Mouse (Mus musculus): ENCODE results near the gene Serpina3b. TPM values are rescaled to one million over a fixed set of nuclear protein-coding genes. Genes with fewer than 3 reads are reported as not detected.

The Serpina3b gene
- polyA plus RNA-seq, 1 experiment = not detected

- H3K79me3 ChIP-seq (ENCODE audit: low read depth) = no peaks in the 10 kb centered on the region
- TF ChIP-seq MYOG (IDR thresholded peaks at IDR 0.05; ENCODE audit: control insufficient read depth, extremely low read depth, insufficient read length) (no peak), FOSL1 (IDR thresholded peaks at IDR 0.05; ENCODE audit: insufficient read depth, low read length, poor library complexity, severe bottlenecking) (no peak), CTCF (IDR thresholded peaks at IDR 0.05; ENCODE audit: control insufficient read depth, insufficient read depth, insufficient read length) (no peak), MAX (IDR thresholded peaks at IDR 0.05) (no peak), USF1 (IDR thresholded peaks at IDR 0.05; ENCODE audit: low read depth) (no peak), MYOD1 (IDR thresholded peaks at IDR 0.05; ENCODE audit: control insufficient read depth, insufficient read length, low read depth) (no peak), CEBPB (IDR thresholded peaks at IDR 0.05; ENCODE audit: low read depth) (no peak)
- no peaks in the 10 kb centered on the region for H3K27me3 ChIP-seq (ENCODE audit: control insufficient read depth, insufficient read depth, insufficient read length)
- H3ac ChIP-seq (ENCODE audit: control insufficient read depth, insufficient read length, low read depth) = no peak overlapping the region
- no peaks in the 10 kb centered on the region for H3K79me2 ChIP-seq (ENCODE audit: control insufficient read depth, insufficient read depth)
- no peak overlapping the region for H3K4me3 ChIP-seq (ENCODE audit: insufficient read depth, poor library complexity, severe bottlenecking)
- no peaks in the 10 kb centered on the region for H3K36me3 ChIP-seq (ENCODE audit: control insufficient read depth, insufficient read depth)
These were observed 3.2 kb downstream of the Serpina3b start for GRCm38 (mm10) chr12:104131041-104131440.

- Histone ChIP-seq H3K4me3 (ENCODE audit: insufficient read depth, poor library complexity, severe bottlenecking) (no peak overlapping the region), H3K79me2 (ENCODE audit: control insufficient read depth, insufficient read depth) (no peaks in the 10 kb centered on the region), H3K27me3 (ENCODE audit: control insufficient read depth, insufficient read depth, insufficient read length) (no peaks in the 10 kb centered on the region), H3ac (ENCODE audit: control insufficient read depth, insufficient read length, low read depth) (no peak overlapping the region), H3K79me3 (ENCODE audit: low read depth) (no peaks in the 10 kb centered on the region), H3K36me3 (ENCODE audit: control insufficient read depth, insufficient read depth) (no peaks in the 10 kb centered on the region)
- no peak for TF ChIP-seq FOSL1 (IDR thresholded peaks at IDR 0.05; ENCODE audit: insufficient read depth, low read length, poor library complexity, severe bottlenecking)
- TF ChIP-seq CEBPB (IDR thresholded peaks at IDR 0.05; ENCODE audit: low read depth) = no peak
- TF ChIP-seq MYOG (IDR thresholded peaks at IDR 0.05; ENCODE audit: control insufficient read depth, extremely low read depth, insufficient read length) = no peak
- no peak for TF ChIP-seq MYOD1 (IDR thresholded peaks at IDR 0.05; ENCODE audit: control insufficient read depth, insufficient read length, low read depth)
- TF ChIP-seq MAX (IDR thresholded peaks at IDR 0.05) = no peak
- no peak for TF ChIP-seq CTCF (IDR thresholded peaks at IDR 0.05; ENCODE audit: control insufficient read depth, insufficient read depth, insufficient read length)
- TF ChIP-seq USF1 (IDR thresholded peaks at IDR 0.05; ENCODE audit: low read depth) = no peak
These were observed 10.4 kb downstream of the Serpina3b start for GRCm38 (mm10) chr12:104138216-104138615.

- H3K79me3 ChIP-seq (ENCODE audit: low read depth) = no peaks in the 10 kb centered on the region
- H3K79me2 ChIP-seq (ENCODE audit: control insufficient read depth, insufficient read depth) = no peaks in the 10 kb centered on the region
- no peak overlapping the region for H3ac ChIP-seq (ENCODE audit: control insufficient read depth, insufficient read length, low read depth)
- H3K4me3 ChIP-seq (ENCODE audit: insufficient read depth, poor library complexity, severe bottlenecking) = no peak overlapping the region
- TF ChIP-seq CEBPB (IDR thresholded peaks at IDR 0.05; ENCODE audit: low read depth) (no peak), MAX (IDR thresholded peaks at IDR 0.05) (no peak), MYOG (IDR thresholded peaks at IDR 0.05; ENCODE audit: control insufficient read depth, extremely low read depth, insufficient read length) (no peak), CTCF (IDR thresholded peaks at IDR 0.05; ENCODE audit: control insufficient read depth, insufficient read depth, insufficient read length) (no peak), FOSL1 (IDR thresholded peaks at IDR 0.05; ENCODE audit: insufficient read depth, low read length, poor library complexity, severe bottlenecking) (no peak), MYOD1 (IDR thresholded peaks at IDR 0.05; ENCODE audit: control insufficient read depth, insufficient read length, low read depth) (no peak), USF1 (IDR thresholded peaks at IDR 0.05; ENCODE audit: low read depth) (no peak)
- no peaks in the 10 kb centered on the region for H3K36me3 ChIP-seq (ENCODE audit: control insufficient read depth, insufficient read depth)
- H3K27me3 ChIP-seq (ENCODE audit: control insufficient read depth, insufficient read depth, insufficient read length) = no peaks in the 10 kb centered on the region
These were observed 12.8 kb downstream of the Serpina3b start for GRCm38 (mm10) chr12:104140543-104141103.

GRCm38 (mm10) chr12:104141506-104141905 lies 13.7 kb downstream of the Serpina3b start:
- no peaks in the 10 kb centered on the region for H3K79me2 ChIP-seq (ENCODE audit: control insufficient read depth, insufficient read depth)
- TF ChIP-seq USF1 (IDR thresholded peaks at IDR 0.05; ENCODE audit: low read depth) (no peak), FOSL1 (IDR thresholded peaks at IDR 0.05; ENCODE audit: insufficient read depth, low read length, poor library complexity, severe bottlenecking) (no peak), MAX (IDR thresholded peaks at IDR 0.05) (no peak), CEBPB (IDR thresholded peaks at IDR 0.05; ENCODE audit: low read depth) (no peak), MYOG (IDR thresholded peaks at IDR 0.05; ENCODE audit: control insufficient read depth, extremely low read depth, insufficient read length) (no peak), MYOD1 (IDR thresholded peaks at IDR 0.05; ENCODE audit: control insufficient read depth, insufficient read length, low read depth) (no peak), CTCF (IDR thresholded peaks at IDR 0.05; ENCODE audit: control insufficient read depth, insufficient read depth, insufficient read length) (no peak)
- H3ac ChIP-seq (ENCODE audit: control insufficient read depth, insufficient read length, low read depth) = no peak overlapping the region
- no peaks in the 10 kb centered on the region for H3K36me3 ChIP-seq (ENCODE audit: control insufficient read depth, insufficient read depth)
- no peaks in the 10 kb centered on the region for H3K79me3 ChIP-seq (ENCODE audit: low read depth)
- H3K4me3 ChIP-seq (ENCODE audit: insufficient read depth, poor library complexity, severe bottlenecking) = no peak overlapping the region
- H3K27me3 ChIP-seq (ENCODE audit: control insufficient read depth, insufficient read depth, insufficient read length) = no peaks in the 10 kb centered on the region

DNA sequence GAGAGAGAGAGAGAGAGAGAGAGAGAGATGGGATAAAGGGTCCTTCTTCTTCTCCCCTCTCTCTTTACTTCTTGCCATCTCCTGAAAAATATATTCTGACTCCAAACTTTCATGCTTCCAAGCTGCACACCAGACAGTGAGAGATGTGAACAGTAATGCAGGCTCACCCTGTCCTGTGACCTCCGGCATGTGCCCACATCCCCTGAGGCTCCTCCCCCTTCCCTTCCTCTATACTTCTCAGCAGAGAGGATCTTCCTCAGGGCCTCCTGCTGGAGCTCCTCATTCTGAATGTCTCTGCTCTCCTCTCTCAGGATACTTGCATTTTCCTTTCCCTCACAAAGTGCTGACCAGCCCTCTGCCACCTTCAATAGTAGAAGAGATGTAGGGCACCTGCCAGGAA lies 14.6 kb downstream of the Serpina3b start:
- Histone ChIP-seq H3K79me3 (ENCODE audit: low read depth) (no peaks in the 10 kb centered on the region), H3K4me3 (ENCODE audit: insufficient read depth, poor library complexity, severe bottlenecking) (no peak overlapping the region), H3ac (ENCODE audit: control insufficient read depth, insufficient read length, low read depth) (no peak overlapping the region), H3K79me2 (ENCODE audit: control insufficient read depth, insufficient read depth) (no peaks in the 10 kb centered on the region), H3K27me3 (ENCODE audit: control insufficient read depth, insufficient read depth, insufficient read length) (no peaks in the 10 kb centered on the region), H3K36me3 (ENCODE audit: control insufficient read depth, insufficient read depth) (no peaks in the 10 kb centered on the region)
- TF ChIP-seq CEBPB (IDR thresholded peaks at IDR 0.05; ENCODE audit: low read depth) (no peak), MYOD1 (IDR thresholded peaks at IDR 0.05; ENCODE audit: control insufficient read depth, insufficient read length, low read depth) (no peak), CTCF (IDR thresholded peaks at IDR 0.05; ENCODE audit: control insufficient read depth, insufficient read depth, insufficient read length) (no peak), MYOG (IDR thresholded peaks at IDR 0.05; ENCODE audit: control insufficient read depth, extremely low read depth, insufficient read length) (no peak), USF1 (IDR thresholded peaks at IDR 0.05; ENCODE audit: low read depth) (no peak), MAX (IDR thresholded peaks at IDR 0.05) (no peak), FOSL1 (IDR thresholded peaks at IDR 0.05; ENCODE audit: insufficient read depth, low read length, poor library complexity, severe bottlenecking) (no peak)
